Mouse (Mus musculus) heart, postnatal 36 days (tissue): Measurements from ENCODE around the gene Ints13. TPM values are rescaled to one million over a fixed set of nuclear protein-coding genes. Genes with fewer than 3 reads are reported as not detected.
A peak's percentile ranks its signal among the peaks of the same experiment; 100 is the strongest.

Source experiments
- DNase-seq, 2 experiments: peaks; one replicate each; pipeline ENCODE4 v3.0.0; 2021 to 2022
- intact Hi-C: fragments of 180-260 bp; cut with DNase I; formaldehyde crosslinking; loops from one replicate; pipeline ENCODE4 v1.15.1; 2025
- total RNA-seq, 2 experiments: library from RNA; stranded (reverse); gene quantifications; 2 replicates each; pipeline ENCODE4 v1.2.3; 2021

Gene Ints13
- total RNA-seq, 2 experiments from 2014 or later, result 18.7 to 19.1 TPM

GRCm38 (mm10) chr6:146544622-146545021 lies 33.0 kb downstream of the Ints13 start:
- intact Hi-C loops, result loop anchor here (1.0 kb wide), 1 partner anchor 42 kb away; the partner anchor contains the start of gene Itpr2
- DNase-seq, result no peak

GRCm38 (mm10) chr6:146540386-146540785 lies 37.2 kb downstream of the Ints13 start:
- intact Hi-C loops, result no loop called here
- no peak for DNase-seq

- intact Hi-C loops, result no loop called here
- DNase-seq, result peak in 1 of 2 experiments; percentile 19
These were observed 39.0 kb downstream of the Ints13 start for GRCm38 (mm10) chr6:146538661-146539060.

- DNase-seq, result no peak
- intact Hi-C loops, result no loop called here
These were observed 39.6 kb downstream of the Ints13 start for GRCm38 (mm10) chr6:146538071-146538470.

- DNase-seq, result no peak
- intact Hi-C loops, result no loop called here
These were observed 40.5 kb downstream of the Ints13 start for GRCm38 (mm10) chr6:146537111-146537510.

- intact Hi-C loops, result no loop called here
- no peak for DNase-seq
These were observed 42.1 kb downstream of the Ints13 start for GRCm38 (mm10) chr6:146535501-146535900.

GRCm38 (mm10) chr6:146533146-146533545 lies 44.5 kb downstream of the Ints13 start:
- no peak for DNase-seq
- intact Hi-C loops, result no loop called here

- peak in 1 of 2 experiments; percentile 16 for DNase-seq
- intact Hi-C loops, result no loop called here
These were observed 46.9 kb downstream of the Ints13 start for GRCm38 (mm10) chr6:146530769-146531168.

- intact Hi-C loops, result no loop called here
- DNase-seq, result no peak
These were observed 47.3 kb downstream of the Ints13 start for GRCm38 (mm10) chr6:146530363-146530762.

- DNase-seq, result no peak
- intact Hi-C loops, result no loop called here
These were observed 50.1 kb downstream of the Ints13 start for GRCm38 (mm10) chr6:146527537-146527936.

GRCm38 (mm10) chr6:146525500-146525899 lies 52.1 kb downstream of the Ints13 start:
- intact Hi-C loops, result no loop called here
- DNase-seq, result no peak

- DNase-seq, result no peak
- intact Hi-C loops, result no loop called here
These were observed 56.0 kb downstream of the Ints13 start for GRCm38 (mm10) chr6:146521456-146522245.

GRCm38 (mm10) chr6:146519019-146519418 lies 58.6 kb downstream of the Ints13 start:
- intact Hi-C loops, result no loop called here
- no peak for DNase-seq

GRCm38 (mm10) chr6:146515936-146516335 lies 61.7 kb downstream of the Ints13 start:
- intact Hi-C loops, result no loop called here
- DNase-seq, result no peak

- no peak for DNase-seq
- intact Hi-C loops, result no loop called here
These were observed 63.1 kb downstream of the Ints13 start for GRCm38 (mm10) chr6:146514531-146514948.

- intact Hi-C loops, result no loop called here
- no peak for DNase-seq
These were observed 63.7 kb downstream of the Ints13 start for GRCm38 (mm10) chr6:146513899-146514298.

GRCm38 (mm10) chr6:146513384-146513783 lies 64.3 kb downstream of the Ints13 start:
- no peak for DNase-seq
- intact Hi-C loops, result no loop called here

- intact Hi-C loops, result no loop called here
These were observed 66.1 kb downstream of the Ints13 start for GRCm38 (mm10) chr6:146511511-146511910.

GRCm38 (mm10) chr6:146509891-146510290 lies 67.7 kb downstream of the Ints13 start:
- intact Hi-C loops, result no loop called here
- DNase-seq, result no peak

More at GRCm38 (mm10) chr6:146511511-146511910, 66.1 kb downstream of the Ints13 start:
- no peak for DNase-seq

- no peak for DNase-seq
- intact Hi-C loops, result loop anchor here (5.0 kb wide), 2 partner anchors 72 to 138 kb away; partner anchors contain the start of genes Med21 and Tm7sf3
These were observed 73.2 kb downstream of the Ints13 start for GRCm38 (mm10) chr6:146504459-146504858.

GRCm38 (mm10) chr6:146502856-146503255 lies 74.8 kb downstream of the Ints13 start:
- intact Hi-C loops, result loop anchor here (1.0 to 5.0 kb wide), 5 partner anchors 42 to 139 kb away; partner anchors contain the start of genes Fgfr1op2, Ints13, Med21 and Tm7sf3

More at GRCm38 (mm10) chr6:146502856-146503255, 74.8 kb downstream of the Ints13 start:
- no peak for DNase-seq
